Comparison of ENCODE assay signal across 9 mouse cellular contexts in the genomic region with DNA sequence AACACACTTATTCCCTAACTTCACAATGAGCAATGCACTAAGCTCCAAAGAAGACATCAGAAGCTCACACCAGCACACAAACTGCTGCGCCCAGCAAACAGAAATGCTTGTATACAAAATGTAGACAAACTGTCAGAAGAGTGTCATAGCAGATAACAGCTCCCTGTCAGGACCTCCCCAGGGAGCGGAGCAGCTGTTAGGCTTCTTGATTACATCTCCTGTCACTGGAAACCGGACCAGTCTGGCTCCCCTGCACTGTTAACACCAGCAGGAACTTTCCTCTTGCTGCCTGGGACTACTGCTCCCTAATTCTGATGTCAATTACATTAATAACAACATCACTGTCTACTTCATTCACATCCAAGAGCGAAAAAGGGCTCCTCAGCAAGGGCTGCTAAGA. TPM values are rescaled to one million over a fixed set of nuclear protein-coding genes. Genes with fewer than 3 reads are reported as not detected.
DNase-seq lines count a peak whose midpoint lies in the region; ATAC-seq lines count a peak whose summit lies in the region.
"Had no signal": no experiment of that assay in that cellular context is flagged by ENCODE, and none has a peak within 500 bp of the region (broad histone marks: within the 10 kb centered on the region; RNA-seq: fewer than 3 reads in every experiment).

No protein-coding gene starts in this region.

- no peak overlapping the region for H3K27ac ChIP-seq in heart, embryonic 14.5 days (replicated peaks in 1 of 2; ENCODE audit: control insufficient read depth in 1 of 2, insufficient read depth in 1 of 2, low read depth in 2 of 2, low read length in 2 of 2)
- H3K27ac ChIP-seq in midbrain, embryonic 14.5 days (replicated peaks; ENCODE audit: low read depth, low read length) = no peak overlapping the region
- H3K27ac ChIP-seq in midbrain, embryonic 11.5 days (ENCODE audit: low read depth, low read length) = no peak overlapping the region
- no peak overlapping the region for H3K27ac ChIP-seq in hindbrain, embryonic 16.5 days (ENCODE audit: low read depth, low read length)
- no peak overlapping the region for H3K27ac ChIP-seq in heart, embryonic 11.5 days (ENCODE audit: low read depth, low read length)
- H3K27ac ChIP-seq: embryonic facial prominence, embryonic 12.5 days had no signal

- H3K9ac ChIP-seq in heart, embryonic 14.5 days (ENCODE audit: low read length) = no peak overlapping the region
- H3K9ac ChIP-seq in midbrain, embryonic 14.5 days (replicated peaks; ENCODE audit: low read length) = no peak overlapping the region
- H3K9ac ChIP-seq in midbrain, embryonic 11.5 days (ENCODE audit: low read length) = no peak overlapping the region
- H3K9ac ChIP-seq in hindbrain, embryonic 16.5 days (ENCODE audit: low read depth, low read length) = no peak overlapping the region
- no peak overlapping the region for H3K9ac ChIP-seq in heart, embryonic 11.5 days (ENCODE audit: low read depth, low read length)
- H3K9ac ChIP-seq: embryonic facial prominence, embryonic 12.5 days had no signal

- intact Hi-C loops in left cerebral cortex, postnatal 10 days (cut with DNase I) = no loop called here

- peaks cover 0 to 3% of the 10 kb centered on the region in 2 experiments; a peak in 1 of 4 replicates for H3K4me1 ChIP-seq in heart, embryonic 14.5 days (ENCODE audit: control insufficient read depth in 2 of 2, insufficient read depth in 2 of 2, low read length in 2 of 2)
- no peaks in the 10 kb centered on the region; the same call in 1 of the 2 replicates for H3K4me1 ChIP-seq in midbrain, embryonic 14.5 days (ENCODE audit: control insufficient read depth, insufficient read depth, low read length)
- no peaks in the 10 kb centered on the region for H3K4me1 ChIP-seq in midbrain, embryonic 11.5 days (ENCODE audit: control insufficient read depth, insufficient read depth, low read length)
- H3K4me1 ChIP-seq in hindbrain, embryonic 16.5 days (ENCODE audit: control insufficient read depth, insufficient read depth, low read depth, low read length) = no peaks in the 10 kb centered on the region
- H3K4me1 ChIP-seq in heart, embryonic 11.5 days (ENCODE audit: control insufficient read depth, insufficient read depth, low read length) = peaks cover 6% of the 10 kb centered on the region; the same call in 1 of the 2 replicates
- H3K4me1 ChIP-seq: embryonic facial prominence, embryonic 12.5 days had no signal

- no peak overlapping the region for H3K4me2 ChIP-seq in heart, embryonic 14.5 days (ENCODE audit: low read length)
- no peak overlapping the region for H3K4me2 ChIP-seq in midbrain, embryonic 14.5 days (ENCODE audit: low read length)
- no peak overlapping the region for H3K4me2 ChIP-seq in midbrain, embryonic 11.5 days
- no peak overlapping the region for H3K4me2 ChIP-seq in hindbrain, embryonic 16.5 days (ENCODE audit: low read length)
- H3K4me2 ChIP-seq in heart, embryonic 11.5 days = no peak overlapping the region
- H3K4me2 ChIP-seq: embryonic facial prominence, embryonic 12.5 days had no signal

- no peak for DNase-seq in heart, adult 9 months (ENCODE audit: low spot score in 2 of 2)
- peak; percentile 54 for DNase-seq in midbrain, embryonic 14.5 days
- DNase-seq in midbrain, embryonic 11.5 days (ENCODE audit: low spot score, missing footprints) = no peak
- DNase-seq in retina, postnatal 1 day = peak; percentile 9
- no peak for DNase-seq in left cerebral cortex, postnatal 10 days (ENCODE audit: extremely low spot score in 1 of 2, low spot score in 2 of 2)

- H3K4me3 ChIP-seq in heart, embryonic 14.5 days (ENCODE audit: control insufficient read depth in 1 of 2, insufficient read depth in 1 of 2, low read depth in 1 of 2, low read length in 2 of 2) = no peak overlapping the region
- no peak overlapping the region for H3K4me3 ChIP-seq in midbrain, embryonic 14.5 days (replicated peaks; ENCODE audit: low read depth, low read length)
- no peak overlapping the region for H3K4me3 ChIP-seq in midbrain, embryonic 11.5 days (ENCODE audit: low read depth, low read length)
- no peak overlapping the region for H3K4me3 ChIP-seq in hindbrain, embryonic 16.5 days (ENCODE audit: low read length)
- no peak overlapping the region for H3K4me3 ChIP-seq in heart, embryonic 11.5 days (ENCODE audit: low read depth, low read length)
- H3K4me3 ChIP-seq: embryonic facial prominence, embryonic 12.5 days had no signal

- H3K9me3 ChIP-seq in heart, embryonic 14.5 days (ENCODE audit: control insufficient read depth, low read length) = no peaks in the 10 kb centered on the region
- no peaks in the 10 kb centered on the region for H3K9me3 ChIP-seq in midbrain, embryonic 14.5 days (ENCODE audit: control insufficient read depth, low read length)
- no peaks in the 10 kb centered on the region for H3K9me3 ChIP-seq in midbrain, embryonic 11.5 days (ENCODE audit: control insufficient read depth, low read length)
- H3K9me3 ChIP-seq in hindbrain, embryonic 16.5 days (ENCODE audit: control insufficient read depth, low read length) = no peaks in the 10 kb centered on the region
- H3K9me3 ChIP-seq in heart, embryonic 11.5 days (replicated peaks; ENCODE audit: control insufficient read depth, low read length) = no peaks in the 10 kb centered on the region
- H3K9me3 ChIP-seq: embryonic facial prominence, embryonic 12.5 days had no signal

- peak; percentile 61; the same call in 1 of the 2 replicates for ATAC-seq in heart, embryonic 14.5 days (ENCODE audit: insufficient number of reproducible peaks, insufficient read depth, low FRiP score, low read depth)
- ATAC-seq in midbrain, embryonic 14.5 days (ENCODE audit: low FRiP score, low TSS enrichment) = peak; percentile 48
- ATAC-seq in midbrain, embryonic 11.5 days (ENCODE audit: low FRiP score) = no peak
- ATAC-seq in hindbrain, embryonic 16.5 days = peak; percentile 56; the same call in 1 of the 2 replicates
- no peak for ATAC-seq in heart, embryonic 11.5 days (replicated peaks; ENCODE audit: insufficient number of reproducible peaks, low FRiP score, low TSS enrichment)

- 29% methylated on average over 4 of the region's 4 CpGs for WGBS in heart, embryonic 14.5 days
- WGBS in midbrain, embryonic 14.5 days = 61% methylated on average over 4 of the region's 4 CpGs
- 72% methylated on average over 4 of the region's 4 CpGs for WGBS in midbrain, embryonic 11.5 days
- WGBS in hindbrain, embryonic 16.5 days = 47% methylated on average over 4 of the region's 4 CpGs
- 21% methylated on average over 4 of the region's 4 CpGs for WGBS in heart, embryonic 11.5 days (ENCODE audit: insufficient replicate concordance)

- no peaks in the 10 kb centered on the region for H3K27me3 ChIP-seq in heart, embryonic 14.5 days (ENCODE audit: control insufficient read depth, insufficient read depth, low read length)
- H3K27me3 ChIP-seq in midbrain, embryonic 14.5 days (ENCODE audit: control insufficient read depth, insufficient read depth, low read length) = no peaks in the 10 kb centered on the region
- no peaks in the 10 kb centered on the region for H3K27me3 ChIP-seq in midbrain, embryonic 11.5 days (ENCODE audit: control insufficient read depth, insufficient read depth, low read length)
- H3K27me3 ChIP-seq in hindbrain, embryonic 16.5 days (replicated peaks; ENCODE audit: control insufficient read depth, insufficient read depth, low read length) = no peaks in the 10 kb centered on the region
- H3K27me3 ChIP-seq in heart, embryonic 11.5 days (ENCODE audit: control insufficient read depth, insufficient read depth, low read length) = no peaks in the 10 kb centered on the region
- H3K27me3 ChIP-seq: embryonic facial prominence, embryonic 12.5 days had no signal

- H3K36me3 ChIP-seq in heart, embryonic 14.5 days (ENCODE audit: control insufficient read depth, insufficient read depth, low read length) = peaks cover 11% of the 10 kb centered on the region; the same call in 1 of the 2 replicates
- H3K36me3 ChIP-seq in midbrain, embryonic 14.5 days (ENCODE audit: control insufficient read depth, insufficient read depth, low read length) = peaks cover 4% of the 10 kb centered on the region; the same call in 1 of the 2 replicates
- H3K36me3 ChIP-seq in midbrain, embryonic 11.5 days (ENCODE audit: control insufficient read depth, insufficient read depth, low read length) = 0 out of 2 replicates have a peak, but pooled peaks cover 2% of the 10 kb centered on the region
- H3K36me3 ChIP-seq in hindbrain, embryonic 16.5 days (ENCODE audit: control insufficient read depth, insufficient read depth, low read length) = no peaks in the 10 kb centered on the region
- H3K36me3 ChIP-seq in heart, embryonic 11.5 days (ENCODE audit: control insufficient read depth, insufficient read depth, low read length) = no peaks in the 10 kb centered on the region
- H3K36me3 ChIP-seq: embryonic facial prominence, embryonic 12.5 days had no signal

RNA-seq across cellular contexts. Expression of gene Zdhhc21, which starts 44.5 kb away (rescaled TPM):
- 11.3 and 12.0 TPM in 2 replicates for polyA plus RNA-seq in heart, embryonic 14.5 days (2014; fragmentation: Nextera tagmentation; extraction: Ambion mirVana)
- 16.5 and 22.2 TPM in 2 replicates for polyA plus RNA-seq in midbrain, embryonic 14.5 days (2014; fragmentation: Nextera tagmentation; extraction: Ambion mirVana)
- polyA plus RNA-seq in midbrain, embryonic 11.5 days (2014; fragmentation: Nextera tagmentation; extraction: Ambion mirVana) = 11.5 and 15.6 TPM in 2 replicates
- polyA plus RNA-seq in hindbrain, embryonic 16.5 days (2015; fragmentation: Nextera tagmentation; extraction: Ambion mirVana) = 19.2 and 20.9 TPM in 2 replicates
- 10 to 100 TPM; 57.9 to 62.8 TPM for total RNA-seq in left cerebral cortex, postnatal 10 days (2021)
- 9.9 and 11.3 TPM in 2 replicates for polyA plus RNA-seq in heart, embryonic 11.5 days (2014; fragmentation: Nextera tagmentation; extraction: Ambion mirVana)

Comparison
In these comparisons a context has a peak if more than half of its experiments do, and no peak if none do; other contexts are left out.
1. ATAC-seq: peak in heart, embryonic 14.5 days (single experiment), midbrain, embryonic 14.5 days (single experiment) and hindbrain, embryonic 16.5 days (single experiment); none in midbrain, embryonic 11.5 days (single experiment) and heart, embryonic 11.5 days (single experiment).
2. DNase-seq: peak in midbrain, embryonic 14.5 days (single experiment) and retina, postnatal 1 day (single experiment); none in heart, adult 9 months (0 of 2), midbrain, embryonic 11.5 days (single experiment) and left cerebral cortex, postnatal 10 days (0 of 2).